Mouse (Mus musculus): ENCODE results near the gene Olfr462.

The Olfr462 gene

GRCm38 (mm10) chr11:87846968-87847600 lies 45.0 kb downstream of the Olfr462 start:
- no peak for DNase-seq (ENCODE audit: extremely low spot score)

- DNase-seq (ENCODE audit: extremely low spot score) = no peak
These were observed 50.6 kb downstream of the Olfr462 start for GRCm38 (mm10) chr11:87841436-87841835.

GRCm38 (mm10) chr11:87840676-87841075 lies 51.4 kb downstream of the Olfr462 start:
- DNase-seq (ENCODE audit: extremely low spot score) = no peak

All from embryo, embryonic 9.5 days (tissue).